Mouse (Mus musculus): ENCODE data around the gene Zcchc2.

Zcchc2 gene

GRCm38 (mm10) chr1:106072071-106072440, 81.8 kb downstream of the Zcchc2 start:
- DNase-seq (ENCODE audit: low read depth, low spot score): no peak

GRCm38 (mm10) chr1:106073166-106073565, 83.0 kb downstream of the Zcchc2 start:
- no peak for DNase-seq (ENCODE audit: low read depth, low spot score)

DNA sequence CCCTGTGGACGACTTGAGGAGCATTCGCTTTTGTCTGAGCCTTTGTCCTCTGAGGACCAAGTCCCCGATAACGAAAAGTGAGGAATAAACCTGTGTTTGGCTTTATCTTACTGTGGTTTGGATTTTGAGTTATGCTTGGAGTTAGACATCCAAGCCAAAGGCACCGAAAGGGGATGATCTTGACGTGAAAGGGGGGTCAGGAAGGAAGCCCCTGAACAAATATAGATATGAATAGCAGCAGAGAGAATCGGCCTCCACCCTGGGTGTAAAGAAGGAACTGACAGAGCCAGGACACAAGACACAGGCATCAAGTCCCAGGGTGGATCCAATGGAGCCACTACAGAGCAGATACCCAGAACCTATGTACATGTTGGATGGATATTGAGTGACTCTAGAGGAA, 83.9 kb downstream of the Zcchc2 start:
- DNase-seq (ENCODE audit: low read depth, low spot score): no peak

- DNase-seq (ENCODE audit: low read depth, low spot score): no peak
These were observed 84.5 kb downstream of the Zcchc2 start for GRCm38 (mm10) chr1:106074656-106075055.

DNA sequence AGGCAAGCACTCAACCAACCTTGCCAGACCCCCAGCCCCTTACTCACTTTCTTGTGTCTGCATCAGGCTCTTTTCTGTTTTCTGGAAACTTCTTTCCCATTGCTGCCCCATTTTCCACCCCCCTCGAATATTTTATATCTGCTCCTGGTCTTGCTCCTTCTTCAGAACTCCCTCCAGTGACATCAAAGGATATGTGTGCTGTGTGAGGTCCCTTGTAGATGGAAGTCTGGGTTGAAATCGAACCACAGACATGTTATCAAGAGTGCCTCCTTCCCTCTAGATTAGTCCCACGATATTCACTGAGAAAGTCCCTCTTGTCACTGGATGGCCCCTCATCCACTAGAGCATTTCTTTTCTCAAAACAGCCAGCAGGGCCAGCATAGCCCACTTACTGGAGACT, 86.4 kb downstream of the Zcchc2 start:
- DNase-seq (ENCODE audit: low read depth, low spot score): no peak

GRCm38 (mm10) chr1:106077166-106077565, 87.0 kb downstream of the Zcchc2 start:
- DNase-seq (ENCODE audit: low read depth, low spot score): no peak

All from CD4-positive, CD25-positive, alpha-beta regulatory T cell, adult 2 months (primary cell).